Mouse (Mus musculus) adrenal gland, adult (tissue): ENCODE data around the gene Tcte3.
"Not testable (repeated sequence)": the region's sequence is repeated elsewhere in the genome, so short reads cannot be mapped to it uniquely, and the experiment has no call there.

ENCODE experiments used
- DNase-seq, 2 experiments: peaks; one replicate each; pipeline ENCODE4 v3.0.0; 2022 to 2023; ENCODE audit warnings: low spot score in 1 of 2; ENCODE audit not compliant: inconsistent age in 2 of 2

Gene Tcte3

DNA sequence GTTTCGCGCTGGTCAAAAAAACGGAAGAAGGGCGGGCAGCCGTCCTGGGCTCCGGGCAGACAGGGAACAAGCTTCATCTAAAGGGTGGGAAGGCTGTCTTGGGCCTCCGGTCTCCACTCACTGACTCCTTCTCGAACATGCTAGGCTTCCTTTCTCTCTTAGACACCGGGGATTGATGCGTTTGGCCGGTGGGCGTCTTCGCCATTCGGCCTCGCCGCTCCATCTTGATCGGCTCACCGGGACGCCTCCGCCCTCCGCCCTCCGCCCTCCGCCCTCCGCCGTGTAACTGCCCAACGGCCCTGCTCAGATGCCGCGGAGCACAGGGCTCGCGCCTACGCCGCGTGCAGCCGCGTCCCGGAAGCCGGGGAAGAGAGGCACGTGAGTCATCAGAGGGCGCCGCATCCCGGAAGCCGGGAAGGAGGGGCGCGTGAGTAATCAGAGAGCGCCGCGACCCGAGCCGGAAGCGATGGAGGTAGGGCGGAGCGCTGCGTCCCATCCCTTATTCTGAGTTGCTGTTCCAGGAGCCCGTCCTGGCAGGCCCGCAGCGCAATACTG, at the start of gene Tcte3, which contains the start of the genes Ermard and Gm3448:
Tcte3 (minus strand) TSS at position 314 of the 555 bp plus-strand sequence.
Ermard (plus strand) TSS at position 34 of the 555 bp plus-strand sequence.
Gm3448 (minus strand) TSS at position 363 of the 555 bp plus-strand sequence.
- DNase-seq = peak; percentile 52 to 85

DNA sequence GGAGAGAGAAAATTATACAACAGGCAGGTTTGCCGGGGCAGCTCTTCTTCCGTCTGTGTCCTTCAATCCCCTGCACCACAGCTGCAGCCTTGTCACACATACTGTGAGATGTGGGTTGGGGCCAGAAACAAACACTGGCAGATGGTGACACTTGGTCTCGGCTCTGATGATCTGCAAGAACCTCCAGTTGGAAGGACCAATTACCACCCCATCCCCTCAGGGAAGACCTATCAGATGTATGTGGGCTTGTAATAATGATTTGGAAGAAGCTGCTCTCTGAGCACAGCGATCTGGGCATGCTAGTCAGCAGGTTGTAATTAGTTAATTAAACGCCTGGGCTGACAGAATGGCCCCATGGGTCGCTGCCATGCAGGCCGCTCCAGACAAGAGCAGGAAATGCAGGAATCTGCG, 47.3 kb upstream of the Tcte3 start:
- DNase-seq = no peak

DNA sequence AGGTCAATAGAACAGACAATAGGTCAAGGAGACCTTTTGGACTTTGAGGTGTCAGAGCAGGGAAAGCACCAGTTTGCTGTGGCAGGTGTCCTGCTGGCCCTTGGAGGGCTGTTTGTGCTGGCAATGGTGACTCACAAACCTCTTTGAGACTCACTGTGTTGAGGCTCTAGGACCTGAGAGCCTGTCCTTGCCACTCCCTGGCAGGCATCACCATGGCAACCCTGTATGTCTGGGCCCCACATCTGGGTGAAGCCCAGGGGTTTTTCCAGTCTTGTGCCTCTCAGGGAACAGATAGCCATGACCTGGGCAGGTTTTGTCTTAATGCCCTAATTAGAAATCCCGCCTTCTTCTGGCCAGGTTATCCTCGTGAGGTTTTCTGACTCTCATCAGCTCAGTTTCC, 46.9 kb upstream of the Tcte3 start:
- DNase-seq = no peak

DNA sequence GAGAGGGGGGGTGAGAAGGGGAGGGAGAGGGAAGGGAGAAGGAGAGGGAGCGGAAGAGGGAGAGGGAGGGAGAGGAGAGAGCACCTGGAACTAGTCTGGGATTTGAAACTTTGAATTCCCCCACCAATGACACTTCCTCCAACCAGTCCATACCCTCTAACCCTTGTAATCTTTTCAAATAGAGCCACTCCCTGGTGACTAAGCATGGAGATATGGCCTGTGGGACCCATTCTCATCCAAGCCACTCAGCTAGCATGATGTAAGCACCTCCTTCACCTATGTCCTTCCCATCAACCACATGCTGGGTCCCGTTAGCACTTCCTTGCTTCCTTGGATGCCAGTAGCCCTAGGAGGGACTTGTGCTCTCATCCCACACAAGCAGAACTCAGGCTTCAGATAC, 43.7 kb upstream of the Tcte3 start:
- DNase-seq = no peak

DNA sequence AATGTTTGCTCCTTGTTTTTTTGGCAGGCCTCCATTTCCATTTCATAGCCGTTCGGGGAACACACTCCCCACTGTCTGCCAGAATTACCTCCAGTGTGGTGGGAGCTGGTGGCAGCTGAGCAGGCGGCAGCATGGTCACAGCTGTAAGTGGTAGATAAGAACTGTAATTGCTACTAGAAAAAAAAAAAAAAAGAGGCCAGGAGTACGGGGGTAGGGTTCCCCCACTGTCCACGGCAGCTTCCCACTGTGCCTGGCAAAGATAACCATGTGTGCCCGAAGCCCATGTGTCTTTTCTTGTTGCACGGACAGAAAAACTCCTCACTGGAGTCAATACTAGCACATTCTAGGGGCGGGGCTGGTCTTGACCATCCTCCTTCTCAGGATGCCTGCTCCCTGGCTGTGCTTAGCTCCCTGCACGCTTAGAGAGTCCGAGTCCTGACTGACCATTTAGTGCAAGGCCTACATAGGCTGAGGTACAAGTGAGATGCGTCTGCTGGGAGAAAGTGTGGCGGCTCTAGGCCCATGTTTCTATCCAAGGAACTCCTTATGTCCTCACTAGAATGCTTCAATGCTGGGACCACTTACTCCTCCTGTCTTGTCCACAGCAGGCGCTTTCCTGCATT, 43.0 kb upstream of the Tcte3 start:
- no peak for DNase-seq

DNA sequence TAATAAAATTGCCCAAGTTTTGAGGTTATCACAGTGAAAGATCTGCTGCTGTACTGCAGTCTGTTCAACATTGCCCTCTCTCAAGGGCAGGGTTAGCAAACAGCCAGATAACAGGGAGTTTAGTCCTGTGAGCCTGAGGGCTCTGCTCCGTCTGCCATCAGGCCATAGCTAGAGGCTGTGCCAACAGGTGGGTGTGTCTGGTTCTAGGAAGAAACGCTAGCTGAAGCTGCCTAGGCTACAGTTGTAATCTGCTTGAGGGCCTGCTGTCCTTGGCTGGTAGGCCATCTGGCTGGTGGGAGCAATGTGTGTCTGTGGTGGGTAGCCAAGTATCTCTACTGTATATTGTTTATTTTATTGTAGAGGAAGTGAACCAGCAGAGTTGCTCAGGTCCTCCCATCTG, 36.2 kb upstream of the Tcte3 start:
- peak; percentile 23 to 57 for DNase-seq

DNA sequence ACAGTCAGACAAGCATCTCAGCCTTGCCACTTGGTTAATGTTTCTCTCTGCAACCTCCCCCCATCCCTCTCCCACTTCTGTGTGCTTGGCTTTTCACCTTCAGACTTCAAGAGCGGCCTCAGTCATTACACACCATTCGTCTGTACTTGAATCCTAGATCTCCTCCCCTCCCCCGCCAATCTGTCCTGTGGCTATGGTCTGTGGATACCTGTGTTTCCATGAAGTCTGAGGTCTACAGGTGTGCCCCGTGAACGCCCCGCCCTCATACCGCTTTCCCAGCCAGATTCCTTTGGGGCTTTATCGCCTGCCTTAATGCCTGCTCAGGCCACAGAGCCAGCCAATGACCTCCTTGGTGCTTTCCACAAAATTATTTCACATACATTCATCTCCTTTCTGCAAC, 33.7 kb upstream of the Tcte3 start:
- DNase-seq = no peak

DNA sequence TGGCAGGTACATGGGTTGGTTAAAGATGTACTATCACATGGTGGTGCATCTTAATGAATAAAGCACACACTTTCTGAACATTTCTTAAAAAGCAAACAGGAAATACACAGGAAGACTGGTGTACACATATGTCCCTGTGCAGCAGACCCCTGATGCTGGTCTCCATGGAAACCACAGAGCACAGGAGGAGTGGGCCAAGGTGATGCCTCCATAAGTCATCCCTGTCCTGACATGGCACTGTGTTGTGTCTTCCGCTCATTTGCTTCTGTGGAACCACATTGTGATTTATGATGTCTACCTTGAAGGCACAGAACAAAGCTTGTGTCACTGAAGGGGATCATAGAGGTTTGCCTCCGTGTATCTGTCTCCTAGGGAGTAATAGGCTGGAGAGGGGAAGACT, 30.9 kb upstream of the Tcte3 start:
- DNase-seq = no peak

DNA sequence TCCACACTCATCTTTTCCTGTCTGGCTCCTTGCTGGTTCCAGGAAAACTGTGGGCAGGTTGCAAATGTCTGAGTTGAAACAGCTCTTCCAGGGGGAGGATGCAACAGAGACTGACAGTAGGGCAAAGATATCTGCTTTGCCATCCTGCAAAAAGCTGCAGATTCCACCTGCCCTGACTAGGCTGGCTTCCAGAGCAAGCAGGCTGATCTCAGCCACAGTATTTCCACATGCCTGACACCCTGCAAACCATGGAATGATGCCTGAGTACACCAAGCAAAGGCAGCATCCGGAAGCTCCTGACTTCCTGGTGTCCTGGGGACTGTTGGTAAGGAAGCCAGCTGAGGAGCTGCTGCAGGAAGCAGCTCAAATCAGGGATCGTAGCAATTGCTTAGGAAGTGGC, 27.8 kb upstream of the Tcte3 start:
- peak in 1 of 2 experiments; percentile 61 for DNase-seq

DNA sequence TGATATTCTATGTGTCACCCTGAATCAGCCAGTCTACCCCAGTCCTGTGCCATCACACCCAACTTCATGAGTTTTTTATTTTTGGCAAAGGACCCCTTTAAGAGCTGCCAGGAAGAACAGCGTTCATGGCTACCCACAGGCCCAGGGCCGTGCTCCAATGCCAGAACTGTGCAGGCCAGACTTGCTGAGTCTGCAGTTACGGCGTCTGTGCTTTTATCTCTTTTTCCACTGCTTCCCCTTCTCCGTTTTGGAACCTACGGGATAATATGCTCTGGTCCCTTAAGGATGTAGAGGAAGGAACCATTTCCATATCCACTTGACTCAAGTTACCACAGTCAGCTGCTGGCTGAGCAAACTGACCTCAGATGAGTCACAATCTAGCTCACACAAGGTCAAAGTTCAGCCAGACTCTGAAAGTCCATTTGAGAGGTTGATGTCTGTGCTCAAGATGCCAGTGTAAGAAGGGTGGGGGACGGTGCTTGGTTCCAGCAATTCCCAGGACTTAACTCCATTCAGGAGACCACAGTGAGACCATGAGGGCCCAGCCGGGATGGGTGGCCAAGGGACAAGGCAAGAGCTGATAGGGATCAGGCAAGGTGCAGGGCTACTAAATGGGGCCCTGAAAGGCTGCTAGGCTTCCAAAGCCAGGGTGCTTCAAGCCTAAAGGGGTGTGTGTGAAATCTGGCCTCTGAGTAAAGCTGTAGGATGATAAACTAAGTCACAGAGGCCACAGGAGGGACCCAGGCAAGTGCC, 26.9 kb upstream of the Tcte3 start:
- peak; percentile 37 to 75 for DNase-seq

DNA sequence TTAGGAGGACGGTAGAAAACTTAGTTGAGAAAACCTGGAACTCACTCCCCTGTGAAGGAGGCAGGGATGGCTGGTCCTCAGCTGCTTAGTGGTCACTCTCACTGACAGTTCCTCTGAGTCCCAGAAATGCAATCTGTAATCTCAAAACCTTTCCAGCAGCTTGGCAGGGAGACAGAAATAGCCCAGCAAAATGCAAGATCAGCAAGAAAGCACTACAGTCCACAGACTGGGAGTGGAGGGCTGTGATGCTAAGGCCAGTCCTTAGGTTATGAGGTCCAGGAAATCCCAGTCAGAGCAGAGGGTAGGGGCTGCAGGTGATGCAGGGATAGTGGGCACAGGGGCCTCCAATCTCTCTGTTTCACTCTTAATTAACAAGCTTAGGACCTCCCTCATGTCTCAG, 25.6 kb upstream of the Tcte3 start:
- no peak for DNase-seq

DNA sequence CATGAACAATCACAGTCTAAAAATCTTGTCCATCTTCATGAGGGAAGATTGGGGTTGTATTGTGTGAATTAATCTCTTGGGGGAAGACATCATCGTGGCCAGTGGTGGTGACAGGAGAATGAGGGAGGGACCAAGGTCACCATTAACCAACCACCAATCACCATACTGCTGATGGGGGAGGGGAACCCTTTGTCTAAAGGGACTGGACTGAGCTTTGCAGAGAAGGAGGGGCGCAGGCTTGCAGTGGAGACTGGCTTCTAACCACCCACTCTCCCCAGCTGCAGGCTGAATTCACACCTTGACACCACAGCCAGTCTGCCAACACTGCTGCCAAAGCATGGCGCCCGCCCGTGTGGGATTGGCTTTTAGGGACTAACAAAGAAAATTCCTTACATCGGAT, 24.8 kb upstream of the Tcte3 start:
- no peak for DNase-seq

DNA sequence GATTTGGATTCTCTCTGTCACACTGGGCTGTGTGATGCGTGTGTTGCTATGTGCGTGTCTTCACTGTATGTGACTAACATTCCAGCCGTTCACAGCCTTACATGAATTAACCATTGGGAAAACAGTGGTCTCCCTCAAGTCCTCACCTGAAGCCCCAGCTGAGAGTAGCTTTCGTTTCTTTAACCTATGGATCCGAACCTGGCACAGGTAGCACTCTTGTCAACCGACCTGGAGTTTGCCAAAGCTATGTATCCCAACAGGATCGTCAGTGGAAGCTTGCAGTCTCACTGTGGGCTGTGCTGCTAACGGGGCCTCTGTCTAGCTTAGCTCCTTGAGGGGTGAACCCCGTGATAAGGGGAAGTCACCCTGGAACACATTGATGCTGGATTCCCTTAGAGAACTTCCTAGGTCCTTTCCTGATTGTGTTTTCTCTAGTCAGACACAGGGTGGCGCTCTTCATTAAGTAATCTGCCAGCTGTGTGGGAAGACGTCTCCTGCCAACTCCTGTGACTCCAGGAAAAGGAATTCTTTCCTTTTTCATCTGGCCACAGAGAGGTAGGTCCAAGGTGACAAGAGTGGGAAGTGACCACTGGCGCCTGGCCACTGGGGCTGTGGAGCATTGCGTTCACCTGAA, 24.2 kb upstream of the Tcte3 start:
- DNase-seq = peak; percentile 74 to 91

DNA sequence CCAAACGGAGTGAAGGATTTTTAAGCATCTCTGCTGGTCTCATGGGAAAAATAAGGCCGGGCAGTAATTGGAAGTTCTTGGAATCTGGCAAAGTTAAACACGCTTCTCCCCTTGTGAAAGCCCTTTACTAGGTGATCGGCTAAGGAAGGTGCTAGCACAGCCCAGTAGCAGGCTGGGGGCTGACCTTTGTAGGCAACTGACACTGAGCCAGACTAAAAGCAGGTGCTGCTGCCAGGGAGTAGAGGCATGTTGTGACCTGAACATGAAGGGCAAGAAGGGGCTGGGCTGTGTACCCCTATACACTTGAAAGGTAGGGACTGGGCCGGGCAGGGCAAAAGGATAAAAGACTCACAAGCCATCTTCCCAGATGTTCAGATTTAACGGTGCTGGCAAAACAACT, 19.1 kb upstream of the Tcte3 start:
- DNase-seq = no peak

DNA sequence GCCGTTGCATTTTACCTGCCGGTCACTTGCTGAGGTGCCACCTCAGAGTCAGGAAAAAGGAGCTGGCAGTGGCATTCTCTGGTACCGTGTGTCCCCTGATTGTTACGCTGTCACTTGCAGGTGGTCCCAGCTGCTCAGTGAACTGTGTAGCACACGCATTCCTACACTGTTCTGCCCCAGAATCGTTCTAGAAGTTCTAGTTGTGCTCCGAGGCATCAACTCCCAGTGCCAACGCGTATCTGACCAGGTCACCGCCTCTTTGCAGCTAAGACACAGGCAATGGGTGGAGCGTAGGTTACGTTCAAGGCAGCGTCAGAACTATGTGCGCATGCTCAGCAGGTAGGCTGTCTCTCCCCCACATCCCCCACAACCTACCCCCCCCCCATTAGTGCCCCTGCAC, 18.4 kb upstream of the Tcte3 start:
- no peak for DNase-seq

DNA sequence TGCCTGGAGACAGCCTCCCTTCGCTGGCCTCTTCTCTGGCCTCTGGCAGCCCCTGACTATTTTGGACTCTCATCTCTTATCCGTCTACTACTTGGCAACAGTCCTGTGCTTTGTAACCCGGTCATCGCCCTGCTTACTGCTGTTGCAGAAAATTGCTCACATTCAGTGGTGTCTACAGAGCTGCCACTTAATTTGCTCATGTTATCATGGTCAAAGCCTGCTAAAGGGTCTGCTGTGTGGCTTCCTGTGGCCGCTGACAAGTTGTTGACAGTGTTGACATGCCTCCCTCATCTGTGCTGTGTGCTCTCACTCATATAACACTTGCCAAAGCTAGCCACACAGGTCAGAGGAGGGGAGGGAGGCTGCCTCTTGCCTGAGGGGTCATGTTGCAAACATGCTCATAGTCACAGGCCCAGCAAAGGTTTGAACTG, 16.9 kb upstream of the Tcte3 start:
- no peak for DNase-seq

DNA sequence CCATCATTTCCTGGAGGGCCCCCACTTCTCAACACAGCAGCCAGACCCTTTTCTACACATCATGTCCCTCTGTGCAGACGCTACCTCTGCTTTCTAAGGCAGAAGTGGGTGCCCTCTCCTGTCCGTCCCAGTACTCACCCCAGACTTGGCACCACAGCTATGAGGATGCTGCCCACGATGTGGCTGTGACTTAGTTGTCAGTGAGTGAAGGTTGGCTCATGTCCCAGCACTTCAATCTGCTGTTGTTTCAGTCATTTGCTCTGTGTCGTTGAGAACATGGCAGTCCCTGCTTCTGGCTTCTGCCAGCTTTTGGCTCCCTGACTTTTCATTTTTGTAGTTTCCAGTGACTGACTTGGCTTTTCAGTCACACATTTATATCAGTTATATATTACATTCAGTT, 14.6 kb upstream of the Tcte3 start:
- DNase-seq = peak in 1 of 2 experiments; percentile 0

DNA sequence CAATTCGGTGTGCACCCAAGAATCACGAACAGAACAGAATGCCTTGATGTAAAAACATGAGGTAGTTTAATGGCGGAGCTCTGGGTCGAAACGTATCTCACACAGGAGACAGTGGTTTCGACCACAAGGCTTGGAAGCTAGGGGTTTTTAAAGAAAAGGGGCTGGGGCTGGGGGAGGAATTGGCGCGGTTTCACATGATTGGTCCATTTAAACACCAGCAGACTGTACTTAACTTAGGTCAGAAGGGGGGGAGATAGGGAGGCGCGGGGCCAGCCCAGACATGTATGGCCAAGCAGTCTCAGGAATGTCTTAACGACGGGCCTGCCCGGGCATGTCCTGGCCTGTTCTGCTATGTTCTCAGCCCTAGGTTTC, 12.5 kb upstream of the Tcte3 start:
- peak; percentile 6 to 30 for DNase-seq

DNA sequence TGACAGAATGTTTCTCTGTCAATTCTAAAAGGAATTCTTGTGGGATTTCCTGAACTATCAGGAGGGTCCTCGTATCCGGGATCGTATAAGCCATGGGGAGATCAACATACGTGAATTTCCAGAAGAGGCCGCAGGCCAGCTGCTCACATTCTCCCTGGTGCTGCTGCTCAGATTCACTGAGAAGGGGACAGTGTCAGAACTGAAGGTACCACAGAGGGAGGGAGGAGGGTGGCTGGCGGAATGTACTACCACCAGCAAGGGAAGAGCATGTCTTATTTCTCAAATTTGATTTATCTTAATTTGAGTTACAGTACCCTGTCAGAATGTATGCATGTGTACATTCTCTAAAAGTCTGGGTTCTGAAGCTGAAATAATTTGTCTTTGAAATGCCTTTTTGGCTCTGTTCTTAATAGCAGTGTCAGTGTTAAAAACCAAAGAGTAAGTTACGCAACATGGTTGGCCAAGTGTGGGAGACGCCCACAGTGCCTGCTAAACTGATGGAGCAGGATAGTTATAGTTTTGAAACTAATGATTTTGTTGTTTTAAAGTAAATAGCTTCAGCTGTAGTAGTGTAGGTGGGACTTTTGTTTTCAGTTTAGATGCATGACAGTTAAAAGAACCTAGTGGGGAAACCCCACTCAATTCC, 12.0 kb upstream of the Tcte3 start:
- peak in 1 of 2 experiments; percentile 2 for DNase-seq

DNA sequence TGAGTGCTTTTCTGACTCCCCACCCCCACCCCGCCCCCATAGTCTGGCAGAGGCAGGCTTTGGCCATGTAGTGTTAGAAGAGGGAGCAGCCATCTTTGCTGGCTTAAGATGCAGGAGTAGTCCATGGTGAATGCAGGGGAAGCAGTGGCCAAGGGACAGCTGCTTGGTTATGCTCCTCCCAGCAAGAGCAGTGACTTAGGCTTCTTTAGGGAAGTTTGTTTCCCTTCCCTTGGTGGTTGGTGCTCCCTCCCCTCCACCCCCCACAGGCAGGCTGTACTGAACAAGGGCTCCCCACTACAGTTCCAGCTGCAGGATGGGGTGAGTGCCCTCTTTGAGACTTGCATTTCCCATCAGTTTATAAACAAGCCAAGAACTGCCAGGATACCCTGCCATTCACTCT, 11.5 kb upstream of the Tcte3 start:
- not testable (repeated sequence) for DNase-seq

DNA sequence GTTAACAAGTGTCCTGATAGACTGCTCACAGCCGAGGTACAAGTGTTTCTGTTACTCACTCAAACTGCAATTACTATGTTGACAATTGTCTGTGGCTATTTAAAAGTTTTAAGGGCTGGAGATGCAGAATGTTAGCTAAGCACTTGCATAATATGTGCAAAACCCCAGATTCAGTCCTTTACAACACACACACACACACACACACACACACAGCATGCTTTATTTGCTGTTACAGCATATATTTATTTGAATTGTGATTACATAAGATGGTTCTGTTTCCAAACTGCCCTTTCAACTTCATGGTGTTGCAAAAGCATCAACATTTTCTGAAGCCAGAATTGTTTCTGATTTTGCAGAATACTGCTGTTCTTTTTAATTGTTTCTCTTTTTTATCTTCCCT, 9.1 kb upstream of the Tcte3 start:
- DNase-seq = not testable (repeated sequence)
